Mouse (Mus musculus): ENCODE results near the gene Gtf3c1. TPM values are rescaled to one million over a fixed set of nuclear protein-coding genes. Genes with fewer than 3 reads are reported as not detected.
A peak's percentile ranks its signal among the peaks of the same experiment; 100 is the strongest.

Gene Gtf3c1
- polyA plus RNA-seq, 1 experiment, result 17.6 TPM

DNA sequence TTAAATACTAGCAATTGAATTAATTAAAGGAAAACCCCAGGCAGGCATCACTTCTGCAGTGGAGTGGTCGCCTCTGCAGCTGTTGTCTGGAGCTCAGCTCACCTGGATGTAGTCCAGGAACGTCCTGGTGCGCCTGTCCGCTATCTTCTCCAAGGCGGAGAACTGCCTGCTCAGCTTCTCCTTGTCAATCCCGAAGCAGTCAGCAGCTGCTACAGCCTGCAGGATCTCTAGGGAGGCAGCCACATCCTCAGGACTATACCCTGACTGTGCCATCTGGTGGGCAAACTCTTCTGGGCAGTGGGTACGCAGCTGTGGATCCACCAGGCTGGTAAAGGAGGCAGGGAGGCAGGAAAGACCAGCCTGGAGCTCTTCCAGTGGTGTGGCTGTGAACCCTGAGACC, 62.2 kb downstream of the Gtf3c1 start:
- Histone ChIP-seq H3K27ac (ENCODE audit: control insufficient read depth, insufficient read depth, low read depth, low read length, poor library complexity) (no peak overlapping the region), H3K4me3 (replicated peaks; ENCODE audit: control insufficient read depth, low read depth, low read length) (no peak overlapping the region), H3K4me1 (ENCODE audit: control insufficient read depth, insufficient read depth, low read length) (no peaks in the 10 kb centered on the region)
- TF ChIP-seq POLR2A (IDR thresholded peaks at IDR 0.05; ENCODE audit: borderline replicate concordance, control insufficient read depth, low read depth, low read length) (no peak), CTCF (IDR thresholded peaks at IDR 0.05; ENCODE audit: control insufficient read depth, insufficient read depth, low read length) (no peak)
- 88% methylated on average over 7 of the region's 7 CpGs for WGBS

DNA sequence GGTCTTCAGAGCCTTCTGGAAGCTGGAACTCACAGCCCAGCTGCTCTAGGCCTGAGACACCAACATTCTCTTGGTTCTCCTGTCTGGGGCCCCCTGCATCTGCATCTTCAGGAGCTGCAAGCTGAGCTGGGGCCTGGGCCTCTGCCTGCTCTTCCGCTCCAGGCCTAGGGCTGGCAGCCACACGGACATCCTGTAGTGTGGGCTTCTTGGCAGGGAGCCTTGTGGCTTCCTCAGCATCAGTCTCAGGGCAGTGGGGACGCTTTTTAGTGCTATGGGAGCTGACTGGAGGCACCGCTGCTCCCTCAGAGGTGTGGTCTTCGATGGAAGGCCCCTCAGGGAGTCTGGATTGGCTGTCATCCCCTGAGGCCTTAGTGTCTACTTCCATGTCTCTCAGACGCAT, 63.7 kb downstream of the Gtf3c1 start:
- H3K27ac ChIP-seq (ENCODE audit: control insufficient read depth, insufficient read depth, low read depth, low read length, poor library complexity), result no peak overlapping the region; the same call in 1 of the 2 replicates
- WGBS, result 11% methylated on average over 6 of the region's 6 CpGs
- TF ChIP-seq CTCF (IDR thresholded peaks at IDR 0.05; ENCODE audit: control insufficient read depth, insufficient read depth, low read length), result no peak
- no peak for TF ChIP-seq POLR2A (IDR thresholded peaks at IDR 0.05; ENCODE audit: borderline replicate concordance, control insufficient read depth, low read depth, low read length)
- no peaks in the 10 kb centered on the region for H3K4me1 ChIP-seq (ENCODE audit: control insufficient read depth, insufficient read depth, low read length)
- no peak overlapping the region for H3K4me3 ChIP-seq (replicated peaks; ENCODE audit: control insufficient read depth, low read depth, low read length)

- Histone ChIP-seq H3K4me1 (ENCODE audit: control insufficient read depth, insufficient read depth, low read length) (peaks cover 4% of the 10 kb centered on the region; the same call in 1 of the 2 replicates), H3K4me3 (replicated peaks; ENCODE audit: control insufficient read depth, low read depth, low read length) (peak overlapping the region; percentile 11), H3K27ac (ENCODE audit: control insufficient read depth, insufficient read depth, low read depth, low read length, poor library complexity) (no peak overlapping the region)
- TF ChIP-seq CTCF (IDR thresholded peaks at IDR 0.05; ENCODE audit: control insufficient read depth, insufficient read depth, low read length), result peak; percentile 96
- TF ChIP-seq POLR2A (IDR thresholded peaks at IDR 0.05; ENCODE audit: borderline replicate concordance, control insufficient read depth, low read depth, low read length), result no peak
- WGBS, result 28% methylated on average over 9 of the region's 9 CpGs
Observed at GRCm38 (mm10) chr7:125638870-125639386, 68.7 kb downstream of the Gtf3c1 start.

- H3K4me3 ChIP-seq (replicated peaks; ENCODE audit: control insufficient read depth, low read depth, low read length), result no peak overlapping the region
- H3K27ac ChIP-seq (ENCODE audit: control insufficient read depth, insufficient read depth, low read depth, low read length, poor library complexity), result no peak overlapping the region
- TF ChIP-seq CTCF (IDR thresholded peaks at IDR 0.05; ENCODE audit: control insufficient read depth, insufficient read depth, low read length) (no peak), POLR2A (IDR thresholded peaks at IDR 0.05; ENCODE audit: borderline replicate concordance, control insufficient read depth, low read depth, low read length) (no peak)
- 46% methylated on average over 6 of the region's 6 CpGs for WGBS
- peaks cover 4% of the 10 kb centered on the region; the same call in 1 of the 2 replicates for H3K4me1 ChIP-seq (ENCODE audit: control insufficient read depth, insufficient read depth, low read length)
Observed at GRCm38 (mm10) chr7:125638376-125638775, 69.2 kb downstream of the Gtf3c1 start.

DNA sequence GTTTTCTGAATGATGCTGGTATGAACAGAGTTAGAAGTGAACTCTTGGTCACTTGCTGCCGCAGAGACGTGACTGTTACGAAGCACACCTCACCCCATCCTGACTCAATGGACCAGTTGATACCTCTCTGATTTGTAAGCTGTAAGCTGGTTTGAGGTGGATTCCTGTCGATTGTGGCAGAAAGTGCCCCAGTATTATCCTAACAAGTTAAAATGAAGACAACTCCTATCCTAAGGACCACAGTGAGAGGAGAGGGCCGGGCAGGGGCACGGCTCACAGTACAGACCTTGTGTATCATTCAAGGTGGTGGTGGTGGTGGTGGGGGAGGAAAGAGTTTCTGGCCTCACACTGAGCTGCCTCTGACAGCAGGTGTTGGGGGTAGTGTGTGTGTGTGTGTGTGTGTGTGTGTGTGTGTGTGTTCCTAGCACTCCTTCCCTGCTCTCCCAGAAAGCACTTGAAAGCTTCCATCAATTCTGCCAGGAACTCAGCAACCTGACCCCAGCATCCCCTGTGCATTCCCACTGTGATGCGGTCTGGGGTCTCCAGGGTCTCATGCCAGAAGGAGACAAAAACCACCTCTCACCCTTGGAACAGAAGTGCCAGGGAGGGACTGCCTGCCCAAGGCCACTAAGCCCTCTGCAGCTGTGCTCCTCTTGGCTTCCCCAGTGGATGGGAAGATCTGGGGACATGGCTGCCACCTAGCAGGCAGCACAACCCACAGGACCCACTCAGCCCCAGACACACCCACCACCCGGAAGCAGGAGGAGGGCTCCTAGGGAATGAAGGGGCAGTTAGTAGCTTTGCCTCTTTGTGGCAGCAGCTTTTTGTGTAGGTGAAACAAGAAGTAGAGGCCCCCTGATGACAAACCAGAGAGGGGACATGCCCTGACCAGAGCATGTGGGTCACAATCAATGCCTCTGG, 70.1 kb downstream of the Gtf3c1 start:
- no peak overlapping the region for H3K4me3 ChIP-seq (replicated peaks; ENCODE audit: control insufficient read depth, low read depth, low read length)
- WGBS, result 68% methylated on average over 8 of the region's 8 CpGs
- TF ChIP-seq CTCF (IDR thresholded peaks at IDR 0.05; ENCODE audit: control insufficient read depth, insufficient read depth, low read length), result no peak
- peaks cover 4% of the 10 kb centered on the region; the same call in 1 of the 2 replicates for H3K4me1 ChIP-seq (ENCODE audit: control insufficient read depth, insufficient read depth, low read length)
- H3K27ac ChIP-seq (ENCODE audit: control insufficient read depth, insufficient read depth, low read depth, low read length, poor library complexity), result no peak overlapping the region

GRCm38 (mm10) chr7:125630989-125631388, 76.6 kb downstream of the Gtf3c1 start:
- Histone ChIP-seq H3K4me3 (replicated peaks; ENCODE audit: control insufficient read depth, low read depth, low read length) (peak overlapping the region; percentile 35), H3K27ac (ENCODE audit: control insufficient read depth, insufficient read depth, low read depth, low read length, poor library complexity) (peak overlapping the region; percentile 40), H3K4me1 (ENCODE audit: control insufficient read depth, insufficient read depth, low read length) (peaks cover 9% of the 10 kb centered on the region; the same call in 1 of the 2 replicates)
- 17% methylated on average over 3 of the region's 3 CpGs for WGBS
- TF ChIP-seq POLR2A (IDR thresholded peaks at IDR 0.05; ENCODE audit: borderline replicate concordance, control insufficient read depth, low read depth, low read length) (no peak), CTCF (IDR thresholded peaks at IDR 0.05; ENCODE audit: control insufficient read depth, insufficient read depth, low read length) (no peak)

- peak overlapping the region; percentile 79 for H3K27ac ChIP-seq (ENCODE audit: control insufficient read depth, insufficient read depth, low read depth, low read length, poor library complexity)
- peak overlapping the region; percentile 24 for H3K4me3 ChIP-seq (replicated peaks; ENCODE audit: control insufficient read depth, low read depth, low read length)
- H3K4me1 ChIP-seq (ENCODE audit: control insufficient read depth, insufficient read depth, low read length), result peaks cover 10% of the 10 kb centered on the region; the same call in 1 of the 2 replicates
- TF ChIP-seq POLR2A (IDR thresholded peaks at IDR 0.05; ENCODE audit: borderline replicate concordance, control insufficient read depth, low read depth, low read length) (peak; percentile 30; the same call in 1 of the 2 replicates), CTCF (IDR thresholded peaks at IDR 0.05; ENCODE audit: control insufficient read depth, insufficient read depth, low read length) (no peak)
- WGBS, result 0% methylated on average over 4 of the region's 4 CpGs
Observed at GRCm38 (mm10) chr7:125630317-125630716, 77.3 kb downstream of the Gtf3c1 start.

GRCm38 (mm10) chr7:125625829-125626228, 81.8 kb downstream of the Gtf3c1 start:
- H3K4me3 ChIP-seq (replicated peaks; ENCODE audit: control insufficient read depth, low read depth, low read length), result no peak overlapping the region
- WGBS, result 59% methylated on average over 7 of the region's 7 CpGs
- no peak for TF ChIP-seq CTCF (IDR thresholded peaks at IDR 0.05; ENCODE audit: control insufficient read depth, insufficient read depth, low read length)
- no peak for TF ChIP-seq POLR2A (IDR thresholded peaks at IDR 0.05; ENCODE audit: borderline replicate concordance, control insufficient read depth, low read depth, low read length)
- 0 out of 2 replicates have a peak overlapping the region, but pooled peaks have one; percentile 3 for H3K27ac ChIP-seq (ENCODE audit: control insufficient read depth, insufficient read depth, low read depth, low read length, poor library complexity)
- H3K4me1 ChIP-seq (ENCODE audit: control insufficient read depth, insufficient read depth, low read length), result peaks cover 3% of the 10 kb centered on the region; the same call in 1 of the 2 replicates

Data from bone marrow, adult 2 months (tissue).